Mouse (Mus musculus) limb, embryonic 10.5 days (tissue): ENCODE results near the gene Garem2. TPM values are rescaled to one million over a fixed set of nuclear protein-coding genes. Genes with fewer than 3 reads are reported as not detected.

Source experiments
- DNase-seq: peaks from one replicate; pipeline ENCODE4 v3.0.0-alpha.2; 2017; ENCODE audit warnings: low spot score
- H3K27ac ChIP-seq: fragments of 300-500 bp; sonication (generic); 2 replicates; pipeline ENCODE4 v1.5.1; 2016; ENCODE audit warnings: mild to moderate bottlenecking
- H3K27me3 ChIP-seq: fragments of 300-500 bp; sonication (generic); 2 replicates; pipeline ENCODE4 v1.6.1; 2016; ENCODE audit warnings: low read depth, mild to moderate bottlenecking; ENCODE audit not compliant: poor library complexity, severe bottlenecking
- H3K36me3 ChIP-seq: fragments of 300-500 bp; sonication (generic); 2 replicates; pipeline ENCODE4 v1.6.1; 2016; ENCODE audit warnings: mild to moderate bottlenecking, moderate library complexity
- H3K4me1 ChIP-seq: fragments of 300-500 bp; sonication (generic); 2 replicates; pipeline ENCODE4 v1.6.1; 2016
- H3K4me3 ChIP-seq: fragments of 300-500 bp; sonication (generic); 2 replicates; pipeline ENCODE4 v1.5.1; 2016; ENCODE audit warnings: mild to moderate bottlenecking, moderate library complexity
- H3K9me3 ChIP-seq: fragments of 300-500 bp; sonication (generic); replicated peaks from 2 replicates; pipeline ENCODE4 v1.6.1; 2016; ENCODE audit warnings: mild to moderate bottlenecking
- WGBS: fragments of 180-500 bp; shearing (Covaris S2); methylation state at CpG from one replicate; pipeline ENCODE4 v1.1.7; 2016; 5-methylcytosine and 5-hydroxymethylcytosine counted together
- polyA plus RNA-seq: library from polyadenylated mRNA; unstranded; fragments of >200 nt; fragmentation: Nextera tagmentation; extraction: Ambion mirVana; gene quantifications from 2 replicates; pipeline ENCODE4 v1.2.1, GENCODE M21; 2016

Gene Garem2
- polyA plus RNA-seq, 1 experiment from 2014 or later, result 0.23 TPM

DNA sequence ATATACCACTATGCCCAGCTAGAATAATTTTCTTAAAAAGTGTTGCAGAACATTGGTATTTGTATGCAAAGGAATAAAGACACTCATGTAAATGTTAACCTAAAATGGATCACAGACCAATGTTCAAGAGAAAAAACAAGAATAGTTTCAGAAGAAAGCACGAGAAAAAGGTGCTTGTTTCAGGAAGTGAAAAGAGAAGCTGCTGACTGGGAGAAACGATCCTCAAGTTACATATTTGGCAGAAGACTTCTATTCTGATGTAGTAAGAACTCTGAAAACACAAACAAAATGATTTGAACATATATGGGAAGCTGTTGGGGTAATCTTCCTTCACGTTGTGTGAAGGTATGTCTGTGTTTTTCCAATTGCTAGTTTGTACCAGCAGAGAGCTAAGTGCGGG is 33.2 kb downstream of the Garem2 start:
- H3K36me3 ChIP-seq, result peaks cover 90% of the 10 kb centered on the region
- no peaks in the 10 kb centered on the region for H3K4me1 ChIP-seq
- H3K27ac ChIP-seq, result no peak overlapping the region
- 93% methylated on average over 4 of the region's 4 CpGs for WGBS
- no peaks in the 10 kb centered on the region for H3K27me3 ChIP-seq
- DNase-seq, result no peak
- H3K4me3 ChIP-seq, result no peak overlapping the region
- H3K9me3 ChIP-seq, result no peaks in the 10 kb centered on the region

GRCm38 (mm10) chr5:30146526-30146925 is 41.6 kb downstream of the Garem2 start:
- Histone ChIP-seq H3K4me3 (no peak overlapping the region), H3K4me1 (no peaks in the 10 kb centered on the region), H3K27me3 (no peaks in the 10 kb centered on the region), H3K27ac (no peak overlapping the region), H3K9me3 (no peaks in the 10 kb centered on the region), H3K36me3 (peaks cover 59% of the 10 kb centered on the region)
- no peak for DNase-seq
- 96% methylated on average over 6 of the region's 6 CpGs for WGBS

GRCm38 (mm10) chr5:30148133-30148920 is 43.4 kb downstream of the Garem2 start:
- Histone ChIP-seq H3K27ac (no peak overlapping the region), H3K4me1 (0 out of 2 replicates have a peak, but pooled peaks cover under 1% of the 10 kb centered on the region), H3K9me3 (no peaks in the 10 kb centered on the region), H3K36me3 (peaks cover 41% of the 10 kb centered on the region), H3K27me3 (no peaks in the 10 kb centered on the region), H3K4me3 (no peak overlapping the region)
- 90% methylated on average over 5 of the region's 5 CpGs for WGBS
- DNase-seq, result no peak

DNA sequence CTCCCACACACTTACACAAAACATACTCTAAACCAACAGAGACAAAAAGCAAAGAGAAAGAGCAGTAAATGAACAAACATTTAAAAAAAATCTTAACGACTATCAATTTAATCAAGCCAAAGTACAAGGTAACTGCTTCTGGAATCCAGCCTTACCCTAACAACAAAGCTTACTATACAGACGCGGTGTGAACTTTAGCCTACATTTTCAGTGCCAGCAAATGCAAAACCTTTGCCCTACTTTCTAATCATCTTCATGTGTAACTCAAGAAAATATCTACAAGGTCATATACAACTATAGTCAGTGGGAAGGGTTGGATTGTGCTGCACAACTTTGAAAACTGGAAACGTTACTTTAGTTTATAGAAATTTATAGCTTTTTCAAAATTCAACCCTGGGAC is 47.0 kb downstream of the Garem2 start:
- 87% methylated on average over 4 of the region's 4 CpGs for WGBS
- Histone ChIP-seq H3K27ac (no peak overlapping the region), H3K9me3 (no peaks in the 10 kb centered on the region), H3K4me3 (no peak overlapping the region), H3K4me1 (peaks cover 18% of the 10 kb centered on the region), H3K27me3 (no peaks in the 10 kb centered on the region), H3K36me3 (peaks cover 6% of the 10 kb centered on the region)
- no peak for DNase-seq

- H3K27ac ChIP-seq, result no peak overlapping the region
- DNase-seq, result no peak
- peaks cover 18% of the 10 kb centered on the region for H3K4me1 ChIP-seq
- 98% methylated on average over 1 of the region's 1 CpGs for WGBS
- H3K36me3 ChIP-seq, result 0 out of 2 replicates have a peak, but pooled peaks cover 5% of the 10 kb centered on the region
- no peaks in the 10 kb centered on the region for H3K9me3 ChIP-seq
- H3K4me3 ChIP-seq, result no peak overlapping the region
- H3K27me3 ChIP-seq, result no peaks in the 10 kb centered on the region
Observed at GRCm38 (mm10) chr5:30152413-30152812, 47.5 kb downstream of the Garem2 start.

GRCm38 (mm10) chr5:30153222-30153621 is 48.3 kb downstream of the Garem2 start:
- Histone ChIP-seq H3K4me1 (peaks cover 18% of the 10 kb centered on the region), H3K27ac (no peak overlapping the region), H3K4me3 (no peak overlapping the region), H3K27me3 (no peaks in the 10 kb centered on the region), H3K9me3 (no peaks in the 10 kb centered on the region), H3K36me3 (0 out of 2 replicates have a peak, but pooled peaks cover 5% of the 10 kb centered on the region)
- no peak for DNase-seq
- 78% methylated on average over 2 of the region's 2 CpGs for WGBS

GRCm38 (mm10) chr5:30154013-30154412 is 49.1 kb downstream of the Garem2 start:
- WGBS, result 22% methylated on average over 4 of the region's 4 CpGs
- DNase-seq, result no peak
- Histone ChIP-seq H3K4me3 (peak overlapping the region; percentile 92), H3K9me3 (no peaks in the 10 kb centered on the region), H3K4me1 (peaks cover 18% of the 10 kb centered on the region), H3K36me3 (no peaks in the 10 kb centered on the region), H3K27me3 (no peaks in the 10 kb centered on the region), H3K27ac (0 out of 2 replicates have a peak overlapping the region, but pooled peaks have one; percentile 99)

- Histone ChIP-seq H3K4me1 (peaks cover 18% of the 10 kb centered on the region), H3K36me3 (no peaks in the 10 kb centered on the region), H3K4me3 (peak within 1 kb of the TSS; percentile 92), H3K9me3 (no peaks in the 10 kb centered on the region), H3K27ac (peak within 1 kb of the TSS; percentile 99), H3K27me3 (no peaks in the 10 kb centered on the region)
- under 1% methylated on average over 53 of the region's 53 CpGs for WGBS
- DNase-seq, result peak; percentile 94
Observed at GRCm38 (mm10) chr5:30154474-30155394, 49.8 kb downstream of the Garem2 start, which contains the start of the genes Hadha and Hadhb. Hadha (minus strand) TSS chr5:30155162. Hadhb (plus strand) TSS chr5:30155248.

DNA sequence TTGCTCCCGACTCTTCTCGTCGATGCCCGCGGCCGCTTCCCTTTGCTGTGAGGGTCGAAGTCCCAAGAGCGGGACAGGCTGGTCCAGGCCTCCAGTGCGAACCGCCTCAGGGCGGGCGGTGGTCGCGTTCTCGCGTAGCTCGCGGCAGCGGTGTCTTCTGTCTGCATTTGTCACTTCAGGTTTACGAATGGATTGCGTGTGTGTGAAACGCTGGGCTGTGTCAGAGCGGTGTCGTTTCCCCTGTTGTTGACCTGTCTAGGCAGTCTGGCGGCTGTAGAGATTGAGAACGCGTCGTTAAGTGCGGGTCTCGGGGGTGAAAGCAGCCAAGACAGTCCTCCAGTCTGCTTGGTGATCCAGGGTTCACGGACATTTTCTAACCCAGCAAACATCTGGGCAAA is 50.4 kb downstream of the Garem2 start:
- H3K4me1 ChIP-seq, result peaks cover 18% of the 10 kb centered on the region
- H3K9me3 ChIP-seq, result no peaks in the 10 kb centered on the region
- under 1% methylated on average over 31 of the region's 31 CpGs for WGBS
- H3K4me3 ChIP-seq, result peak overlapping the region; percentile 92
- peak overlapping the region; percentile 99 for H3K27ac ChIP-seq
- no peaks in the 10 kb centered on the region for H3K27me3 ChIP-seq
- H3K36me3 ChIP-seq, result no peaks in the 10 kb centered on the region
- no peak for DNase-seq

GRCm38 (mm10) chr5:30155821-30156629 is 51.1 kb downstream of the Garem2 start:
- 40% methylated on average over 13 of the region's 13 CpGs for WGBS
- H3K27me3 ChIP-seq, result no peaks in the 10 kb centered on the region
- H3K36me3 ChIP-seq, result no peaks in the 10 kb centered on the region
- H3K9me3 ChIP-seq, result no peaks in the 10 kb centered on the region
- peak overlapping the region; percentile 92 for H3K4me3 ChIP-seq
- peaks cover 18% of the 10 kb centered on the region for H3K4me1 ChIP-seq
- no peak for DNase-seq
- peak overlapping the region; percentile 99 for H3K27ac ChIP-seq

GRCm38 (mm10) chr5:30159601-30160000 is 54.6 kb downstream of the Garem2 start:
- no peaks in the 10 kb centered on the region for H3K9me3 ChIP-seq
- H3K4me1 ChIP-seq, result peaks cover 10% of the 10 kb centered on the region
- 0 out of 2 replicates have a peak, but pooled peaks cover 5% of the 10 kb centered on the region for H3K36me3 ChIP-seq
- H3K4me3 ChIP-seq, result no peak overlapping the region
- H3K27me3 ChIP-seq, result no peaks in the 10 kb centered on the region
- no peak overlapping the region for H3K27ac ChIP-seq
- DNase-seq, result no peak
- WGBS, result 93% methylated on average over 6 of the region's 6 CpGs

- Histone ChIP-seq H3K4me1 (no peaks in the 10 kb centered on the region), H3K27me3 (no peaks in the 10 kb centered on the region), H3K9me3 (no peaks in the 10 kb centered on the region), H3K4me3 (no peak overlapping the region), H3K36me3 (peaks cover 15% of the 10 kb centered on the region), H3K27ac (no peak overlapping the region)
- no peak for DNase-seq
- WGBS, result 93% methylated on average over 1 of the region's 1 CpGs
Observed at GRCm38 (mm10) chr5:30161836-30162235, 56.9 kb downstream of the Garem2 start.
